Mouse (Mus musculus): ENCODE measurements around the gene Wdpcp. TPM values are rescaled to one million over a fixed set of nuclear protein-coding genes. Genes with fewer than 3 reads are reported as not detected.
"Not testable (repeated sequence)": the region's sequence is repeated elsewhere in the genome, so short reads cannot be mapped to it uniquely, and the experiment has no call there.

Wdpcp gene
- polyA plus RNA-seq (2017; shearing (Covaris generic)), result under 1 TPM; 0.16 to 0.28 TPM

DNA sequence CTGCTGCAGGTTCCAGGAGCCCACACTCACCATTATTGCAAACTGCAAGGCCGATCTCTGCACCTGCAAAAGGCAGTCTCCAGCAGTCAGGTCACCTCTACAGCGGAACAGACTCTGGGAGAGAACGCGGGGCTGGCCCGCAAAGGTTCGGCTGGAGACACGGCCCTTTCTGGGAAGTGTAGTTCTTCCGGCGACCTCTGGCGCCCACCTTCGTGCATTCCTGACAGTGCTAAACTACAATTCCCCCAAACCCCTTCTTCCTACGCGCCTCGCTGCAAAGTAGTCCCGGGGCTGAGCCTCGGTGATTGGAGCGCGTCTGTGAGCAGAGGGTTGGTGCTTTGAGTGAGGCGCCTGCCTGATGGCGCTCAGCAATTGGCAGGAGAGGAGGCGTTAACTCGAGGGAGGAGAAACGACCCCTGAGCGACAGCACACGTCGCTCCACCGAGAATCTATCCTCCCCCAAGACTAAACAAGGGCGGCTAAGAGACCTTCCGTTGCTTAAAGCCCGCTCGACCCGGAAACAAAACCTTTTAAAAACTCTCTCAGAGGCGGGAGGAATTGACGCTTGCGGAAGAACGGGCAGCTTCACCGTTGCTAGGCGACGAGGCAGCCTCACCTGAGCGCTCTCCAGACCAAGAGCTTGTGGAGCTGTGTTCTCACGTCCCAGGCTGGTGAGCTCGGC is at the start of gene Wdpcp, which contains the start of gene Mdh1:
Wdpcp (plus strand) TSS at position 536 of the 682 bp plus-strand sequence.
Mdh1 (minus strand) TSS at position 668 of the 682 bp plus-strand sequence.
- peak; percentile 90 for ATAC-seq

DNA sequence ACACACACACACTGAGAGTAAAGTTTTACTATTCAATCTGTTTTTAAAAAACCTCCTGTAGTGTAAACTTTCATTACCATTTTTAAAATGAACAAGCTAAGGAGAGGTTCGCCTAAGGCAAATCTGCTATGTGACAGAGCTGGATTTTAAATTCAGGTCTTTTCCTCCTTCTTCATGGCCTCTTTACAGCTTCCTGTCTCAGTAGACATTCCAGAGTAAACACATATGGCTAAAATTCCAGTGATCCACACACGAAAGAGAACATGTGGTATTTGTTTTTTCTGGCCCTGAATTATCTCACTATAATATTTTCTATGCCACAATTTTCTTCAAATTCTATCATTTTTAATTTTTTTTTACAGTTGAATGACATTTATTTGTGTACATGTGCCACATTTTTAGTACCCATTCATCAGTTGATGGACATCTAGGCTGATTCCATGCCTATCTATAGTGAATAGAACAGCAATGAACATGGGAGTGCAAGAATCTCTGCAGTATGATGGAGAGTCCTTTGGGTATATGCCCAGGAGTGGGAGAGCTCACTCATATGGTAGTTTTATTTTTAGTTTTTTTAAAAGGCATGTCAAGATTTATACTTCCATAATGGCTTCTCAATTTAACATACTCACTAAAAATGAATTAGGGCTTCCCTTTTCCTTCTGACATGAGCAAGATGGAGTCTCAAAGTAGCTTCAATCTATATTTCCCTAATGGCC is 43.2 kb upstream of the Wdpcp start:
- ATAC-seq, result no peak

DNA sequence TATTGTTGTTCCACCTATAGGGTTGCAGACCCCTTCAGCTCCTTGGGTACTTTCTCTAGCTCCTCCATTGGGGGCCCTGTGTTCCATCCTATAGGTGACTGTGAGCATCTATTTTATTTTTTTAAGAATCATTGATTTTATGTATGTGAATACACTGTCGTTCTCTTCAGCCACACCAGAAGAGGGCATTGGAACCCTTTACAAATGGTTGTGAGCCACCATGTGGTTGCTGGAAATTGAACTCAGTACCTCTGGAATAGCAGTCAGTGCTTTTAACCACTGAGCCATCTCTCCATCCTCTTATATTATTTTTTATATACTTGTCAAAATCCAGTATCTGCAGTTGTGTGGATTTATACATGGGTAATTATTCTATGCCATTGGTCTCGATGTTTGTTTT is 41.2 kb upstream of the Wdpcp start:
- not testable (repeated sequence) for ATAC-seq

DNA sequence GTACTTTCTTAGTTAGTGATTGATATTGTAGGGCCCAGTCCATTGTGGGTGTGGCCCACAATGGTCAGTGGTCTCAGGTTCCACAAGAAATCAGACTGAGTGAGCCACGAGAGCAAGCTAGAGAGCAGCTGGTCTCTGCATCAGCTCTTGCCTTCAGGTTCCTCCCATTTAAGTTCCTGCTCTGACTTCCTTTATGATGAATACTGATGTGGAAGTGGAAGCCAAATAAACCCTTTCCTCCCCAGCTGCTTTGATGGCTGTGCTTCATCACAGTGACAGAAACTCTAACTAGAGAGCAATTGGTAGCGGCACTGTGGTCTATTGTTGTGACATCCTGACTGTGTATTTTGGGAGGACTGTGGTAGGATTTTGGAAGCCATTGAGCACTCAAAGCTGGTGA is 32.0 kb upstream of the Wdpcp start:
- ATAC-seq, result no peak

DNA sequence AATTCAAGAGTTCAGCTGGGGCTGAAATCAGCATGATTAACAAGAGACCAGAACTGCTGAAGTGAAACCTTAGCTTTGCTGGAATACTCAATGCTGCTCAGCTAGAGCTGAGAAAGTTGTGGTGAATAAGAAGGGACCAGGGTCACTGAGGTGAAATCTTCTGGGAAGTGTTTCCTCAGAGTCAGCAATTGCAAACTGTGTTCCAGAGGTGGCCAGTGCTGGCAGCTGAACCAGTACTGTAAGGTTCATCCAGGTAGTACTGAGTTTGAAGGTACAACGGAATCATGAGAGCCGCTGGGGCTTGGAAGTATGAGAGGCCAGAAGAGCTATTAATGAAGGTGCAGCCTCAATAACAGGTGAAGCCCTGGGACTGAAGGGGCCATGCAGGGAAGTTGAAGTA is 31.4 kb upstream of the Wdpcp start:
- no peak for ATAC-seq

DNA sequence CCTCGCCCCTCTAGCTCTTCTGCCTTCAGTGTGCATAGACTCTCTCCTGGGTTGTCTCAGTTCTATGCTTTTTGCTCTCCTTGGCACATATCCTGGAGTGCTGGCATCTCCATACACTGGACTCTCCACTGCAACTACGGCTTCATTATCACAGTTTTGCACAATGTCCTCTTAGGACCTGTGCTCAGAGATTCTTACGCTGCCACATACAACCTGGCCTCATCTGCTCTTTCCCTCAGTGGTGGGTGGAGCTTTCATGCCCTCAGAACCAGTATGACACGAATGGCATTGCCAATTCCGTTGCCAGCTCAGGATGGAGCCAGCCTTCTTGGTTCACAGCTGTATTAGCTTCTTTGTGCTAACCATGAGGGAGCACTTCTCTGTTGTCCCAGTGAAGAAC is 29.3 kb upstream of the Wdpcp start:
- no peak for ATAC-seq

DNA sequence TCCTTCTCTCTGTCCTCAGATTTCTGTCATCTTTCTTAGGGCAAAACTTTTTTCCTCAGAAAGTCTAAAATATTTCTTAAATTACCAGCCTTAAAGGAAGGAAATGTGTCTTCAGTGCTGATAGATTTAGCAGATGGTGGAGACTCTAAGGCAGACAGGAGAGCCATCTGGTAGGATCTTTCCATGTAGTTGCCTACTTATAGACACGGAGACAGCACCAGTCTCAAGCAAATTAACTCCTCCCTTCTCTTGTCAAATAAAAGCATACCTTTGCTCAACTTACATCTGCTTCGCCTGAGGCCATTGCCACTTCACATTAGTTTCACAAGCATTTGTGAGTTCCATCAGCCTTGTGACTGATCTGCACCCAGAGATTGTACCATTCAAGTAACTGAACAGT is 27.0 kb upstream of the Wdpcp start:
- no peak for ATAC-seq

DNA sequence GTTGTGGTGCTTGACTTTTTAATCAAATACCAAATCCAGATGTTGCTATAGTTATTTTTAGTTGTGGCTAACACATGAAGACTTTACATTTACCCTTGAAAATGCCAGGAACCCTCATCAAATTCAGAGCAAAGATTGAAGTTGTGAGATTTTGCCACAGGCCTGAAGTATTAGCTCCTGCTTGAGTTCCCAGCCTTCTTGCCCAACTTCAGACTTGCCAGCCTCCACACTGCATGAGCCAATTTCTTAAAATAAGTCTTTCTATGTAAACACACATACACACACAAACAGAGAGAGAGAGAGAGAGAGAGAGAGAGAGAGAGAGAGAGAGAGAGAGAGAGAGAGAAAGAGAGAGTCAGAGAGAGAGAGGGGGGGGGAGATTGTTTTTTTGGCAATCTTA is 26.1 kb upstream of the Wdpcp start:
- no peak for ATAC-seq

DNA sequence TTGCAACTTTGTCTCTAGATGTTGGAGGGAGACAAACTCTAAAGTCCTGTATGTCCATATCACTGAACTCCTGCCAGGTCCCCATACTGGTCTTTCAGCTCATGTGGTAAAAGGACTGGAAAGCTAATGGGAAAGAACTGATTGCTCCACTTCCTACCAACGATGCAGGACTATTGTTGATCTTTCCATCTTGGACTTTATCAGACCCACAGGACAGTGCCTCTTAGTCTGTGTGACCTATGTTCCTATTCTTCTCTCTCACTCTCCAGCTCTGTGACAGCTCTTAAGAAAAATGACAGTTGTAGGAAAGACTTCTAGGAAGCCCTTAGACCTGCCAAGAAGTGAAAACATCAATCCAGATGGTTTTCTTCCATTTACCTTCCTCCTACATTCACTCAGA is 25.4 kb upstream of the Wdpcp start:
- no peak for ATAC-seq

DNA sequence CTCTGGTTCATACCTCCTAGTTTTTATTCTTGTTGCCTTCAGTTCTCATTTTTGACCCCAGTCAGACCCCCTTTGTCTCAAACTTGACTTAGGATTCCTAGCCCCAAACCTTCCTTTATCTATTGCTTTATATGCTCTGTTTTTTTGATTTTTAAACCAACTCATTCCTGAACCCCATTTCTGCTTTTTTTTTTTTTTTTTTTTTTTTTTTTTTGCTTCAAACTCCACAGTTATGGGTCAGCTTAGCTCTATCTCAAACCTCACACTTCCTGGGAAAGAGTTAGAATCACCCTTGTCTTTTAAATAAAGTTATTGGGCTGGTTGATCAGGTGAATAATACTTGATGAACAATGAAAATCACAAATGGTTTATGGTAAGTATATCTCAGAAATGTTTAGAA is 24.5 kb upstream of the Wdpcp start:
- no peak for ATAC-seq

DNA sequence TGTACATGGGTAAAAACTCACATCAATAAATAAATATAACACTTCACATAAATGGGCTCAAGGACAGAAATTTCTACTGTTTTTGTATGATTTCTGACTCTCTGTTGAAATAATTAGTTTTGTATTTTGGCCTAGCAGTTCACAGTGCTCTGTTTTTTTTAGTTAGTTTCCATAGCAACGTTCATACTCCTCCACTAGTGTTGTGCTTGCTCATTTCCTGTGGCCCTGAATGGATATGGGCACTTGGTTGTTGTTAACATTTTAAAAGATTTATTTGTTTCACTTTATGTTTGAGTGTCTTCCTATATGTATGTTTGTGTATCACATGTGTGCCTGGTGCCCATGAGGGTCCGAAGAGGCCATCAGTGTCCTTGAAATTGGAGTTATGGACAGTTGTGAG is 23.0 kb upstream of the Wdpcp start:
- ATAC-seq, result peak; percentile 75

DNA sequence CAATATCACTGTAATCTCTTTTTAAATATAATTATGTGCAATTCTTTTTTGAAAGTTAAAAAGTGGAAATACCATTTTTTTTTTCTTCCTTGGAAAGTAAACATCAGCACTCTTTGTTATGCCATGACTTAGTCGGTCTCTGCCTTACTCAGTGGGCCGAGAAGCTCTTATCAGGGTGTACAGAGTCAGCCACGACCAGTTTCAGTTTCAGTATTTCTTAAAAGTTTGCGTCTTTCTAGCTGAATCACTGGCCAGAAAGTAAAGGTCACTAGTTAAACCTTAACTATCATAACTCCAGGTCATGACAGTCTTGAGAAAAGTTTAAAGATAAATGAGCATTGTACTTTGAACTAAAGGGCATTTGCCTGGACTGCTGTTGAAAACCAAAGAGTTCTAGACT is 22.3 kb upstream of the Wdpcp start:
- ATAC-seq, result peak; percentile 51

DNA sequence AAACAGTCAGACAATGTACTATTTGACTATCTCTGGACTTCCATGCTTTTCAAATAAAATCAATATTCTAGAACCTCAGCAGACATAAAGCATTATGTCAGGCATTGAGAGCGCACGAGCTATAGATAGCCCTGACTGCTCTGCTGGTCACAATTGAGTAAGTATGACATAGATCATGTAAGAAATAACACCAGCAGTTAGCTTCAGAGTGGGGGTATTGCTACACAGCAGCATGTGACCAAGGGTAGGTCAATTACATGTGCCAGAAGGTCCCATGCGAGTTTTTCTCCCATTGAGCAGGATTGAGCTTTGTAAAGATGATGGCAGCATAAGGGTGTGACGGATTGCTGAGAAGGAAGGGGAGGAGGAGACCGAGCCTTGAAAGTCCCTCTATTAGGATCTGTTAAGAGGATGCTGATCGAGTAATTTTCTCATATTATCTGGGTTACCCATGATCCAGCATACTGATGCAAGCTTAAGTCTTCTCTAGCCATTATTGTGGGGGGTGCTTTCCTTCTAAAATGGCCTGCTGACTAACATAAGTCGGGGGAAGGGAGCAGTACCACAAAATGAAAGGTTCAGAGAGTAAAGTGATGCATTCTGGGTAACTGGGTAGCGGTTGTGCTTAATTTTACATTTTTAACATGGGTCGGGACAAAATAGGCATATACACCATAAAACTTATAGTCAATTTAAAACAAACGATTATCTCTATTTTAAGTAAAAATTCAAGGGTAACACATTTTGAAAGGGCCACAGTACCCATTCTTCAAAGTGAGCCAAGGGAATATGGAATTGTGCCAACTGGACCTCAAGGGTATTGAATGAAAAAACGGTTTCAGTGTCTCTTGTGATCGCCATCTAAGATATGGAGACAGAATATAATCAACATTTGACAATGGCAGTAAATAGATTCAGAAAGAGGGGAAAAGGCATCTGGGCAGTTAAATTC is 21.5 kb upstream of the Wdpcp start:
- no peak for ATAC-seq

DNA sequence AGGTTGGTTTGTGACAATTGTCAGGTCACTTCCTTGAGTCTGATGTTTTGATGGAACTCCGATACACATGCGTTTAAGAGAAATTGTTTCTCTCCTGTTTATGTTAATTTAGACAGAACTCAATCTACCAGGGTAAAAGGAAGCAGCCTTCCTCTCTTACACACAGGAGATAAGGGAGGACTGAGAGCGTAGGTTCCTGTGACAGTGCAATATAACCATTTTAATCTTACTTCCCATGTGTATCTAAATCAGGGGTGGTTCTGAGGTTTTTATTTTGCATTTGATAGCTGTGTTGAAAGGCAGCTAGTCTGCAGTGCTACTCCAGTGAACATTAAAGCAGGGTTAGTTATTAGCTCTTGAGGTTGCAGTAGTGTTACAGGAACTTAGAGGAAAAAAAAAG is 20.0 kb upstream of the Wdpcp start:
- ATAC-seq, result no peak

DNA sequence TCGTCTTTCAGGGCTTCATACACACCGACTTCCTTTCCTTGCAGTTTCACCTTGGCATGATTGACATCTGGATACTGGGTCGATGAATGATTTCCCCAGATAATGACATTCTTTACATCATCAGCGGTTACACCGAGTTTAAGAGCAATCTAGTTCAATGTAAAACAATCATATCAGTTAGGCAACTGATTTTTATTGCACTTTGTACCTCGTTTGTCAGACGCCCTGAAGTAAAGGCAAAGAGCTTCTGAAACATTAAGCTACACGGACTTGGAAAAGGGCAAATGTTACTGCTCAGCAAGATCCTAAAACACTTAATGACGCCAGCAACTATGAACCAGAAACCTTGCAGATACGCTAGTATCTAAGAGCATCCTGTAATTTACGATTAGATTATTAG is 12.3 kb upstream of the Wdpcp start:
- no peak for ATAC-seq

DNA sequence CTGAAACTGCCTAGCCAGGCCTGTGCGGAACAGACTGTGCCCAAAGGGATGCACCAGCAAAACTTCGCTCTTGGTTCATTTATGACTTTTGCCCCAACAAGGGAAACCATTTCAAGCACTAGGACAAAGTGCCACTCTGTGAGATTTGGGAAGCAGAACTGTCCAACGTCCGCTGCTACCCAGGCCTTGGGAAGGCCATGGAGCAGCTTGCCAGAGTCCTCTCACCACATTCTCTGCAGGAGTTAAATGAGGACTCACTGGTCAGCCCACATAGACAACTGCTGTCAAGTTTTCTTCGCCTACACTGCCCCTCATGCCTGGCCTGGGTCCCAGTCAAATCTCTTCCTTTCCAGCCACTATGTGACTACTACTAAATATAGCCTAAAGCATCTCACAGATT is 10.7 kb upstream of the Wdpcp start:
- ATAC-seq, result no peak

DNA sequence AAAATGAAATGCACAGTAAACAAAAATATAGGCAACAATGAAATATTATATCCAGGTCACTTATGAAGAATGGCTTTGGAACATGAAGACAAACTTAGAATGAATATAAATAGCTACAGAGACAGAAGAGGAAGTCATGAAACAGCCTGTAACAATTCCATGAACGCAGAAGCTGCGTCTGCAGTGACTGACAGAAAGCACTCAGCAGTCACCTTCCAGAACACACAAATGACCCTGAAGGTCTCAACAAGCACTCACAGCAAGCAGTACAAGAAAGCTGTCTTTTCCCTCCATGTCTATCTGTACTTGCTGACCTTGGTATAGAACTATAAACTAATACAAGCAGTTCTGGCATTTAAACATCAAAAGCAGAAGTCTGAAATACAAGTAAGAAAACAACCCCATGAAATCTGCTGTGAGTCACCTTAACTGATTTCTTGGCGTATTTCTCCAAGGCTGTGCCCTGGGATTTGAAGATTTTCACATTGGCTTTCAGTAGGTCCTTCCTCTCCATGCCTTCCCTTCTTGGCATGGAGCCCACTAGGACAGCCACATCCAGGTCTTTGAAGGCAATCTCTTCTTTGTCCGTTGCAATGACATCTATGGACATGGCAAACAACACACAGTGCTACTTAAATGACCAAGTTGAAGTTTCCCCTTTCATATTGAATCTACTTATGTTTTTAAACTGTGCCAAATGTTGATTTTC is 8.3 kb upstream of the Wdpcp start:
- ATAC-seq, result no peak

DNA sequence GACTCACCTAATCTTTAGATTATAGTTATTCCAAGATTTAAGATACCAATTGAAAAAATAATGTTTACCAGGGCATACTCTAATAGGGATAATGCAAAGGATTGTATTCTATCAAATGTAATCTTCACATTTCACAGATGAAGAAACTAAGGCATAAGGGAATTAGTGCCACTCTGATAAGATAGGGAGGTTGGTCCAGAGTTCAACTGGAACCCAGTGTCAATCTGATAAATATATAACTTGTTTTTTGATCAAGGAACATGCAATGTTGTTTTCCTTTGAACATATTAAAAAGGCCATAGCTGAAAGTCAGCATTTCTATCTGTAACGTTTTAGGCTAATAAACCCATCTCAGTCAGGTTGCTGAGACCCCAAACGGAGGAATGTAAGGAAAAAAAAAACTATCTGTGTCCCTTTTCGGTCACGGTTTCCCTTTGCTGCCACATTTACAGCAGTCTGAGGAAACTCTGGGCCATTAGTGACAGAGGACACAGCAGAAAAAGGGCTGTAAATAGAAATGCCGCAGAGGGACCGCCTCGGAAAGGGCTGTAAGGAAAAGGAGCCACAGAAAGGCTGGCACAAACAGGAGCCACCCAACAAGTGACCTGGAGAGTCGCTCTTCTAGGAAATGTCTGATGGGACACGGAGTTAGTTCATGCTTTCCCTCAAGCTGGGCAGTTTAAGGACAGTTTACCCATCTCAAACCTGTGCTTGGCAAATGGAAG is 7.2 kb upstream of the Wdpcp start:
- no peak for ATAC-seq

DNA sequence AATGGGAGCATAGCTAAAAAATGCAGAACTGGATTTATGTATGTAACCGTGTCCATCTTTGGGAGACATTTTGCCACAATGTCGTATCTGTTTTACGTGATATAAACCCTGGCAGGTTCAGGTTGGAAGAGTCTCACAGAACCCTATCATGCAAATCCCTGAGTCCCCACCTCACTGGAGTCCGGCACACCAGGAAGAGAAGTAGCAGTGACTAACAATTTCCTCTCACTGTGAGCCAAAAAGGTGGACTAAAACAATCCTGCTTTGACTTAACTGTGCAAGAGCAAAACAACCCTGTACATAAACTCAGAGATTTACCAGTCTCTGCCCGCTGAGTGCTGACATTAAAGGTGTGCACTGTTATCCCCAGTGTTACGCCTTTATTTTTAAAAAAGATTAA is 5.1 kb upstream of the Wdpcp start:
- ATAC-seq, result no peak

DNA sequence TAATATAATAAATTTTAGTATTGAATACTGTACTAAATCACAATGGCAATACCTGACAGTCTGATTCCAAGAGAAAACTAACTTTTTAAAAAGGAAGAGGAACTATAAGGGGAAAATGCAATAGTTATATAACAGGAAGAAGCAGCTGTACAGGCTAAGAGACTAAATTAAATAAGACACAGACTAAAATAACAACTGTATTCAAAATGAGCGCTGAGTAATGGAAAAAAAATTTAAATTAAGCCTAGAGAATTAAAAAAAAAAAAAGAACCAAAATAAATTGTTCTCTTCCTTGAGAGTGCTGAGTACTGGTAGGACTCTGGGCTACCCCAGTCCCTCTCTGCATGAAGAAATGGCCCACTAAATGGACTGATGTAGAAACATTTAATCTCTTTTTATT is 4.3 kb upstream of the Wdpcp start:
- ATAC-seq, result no peak

DNA sequence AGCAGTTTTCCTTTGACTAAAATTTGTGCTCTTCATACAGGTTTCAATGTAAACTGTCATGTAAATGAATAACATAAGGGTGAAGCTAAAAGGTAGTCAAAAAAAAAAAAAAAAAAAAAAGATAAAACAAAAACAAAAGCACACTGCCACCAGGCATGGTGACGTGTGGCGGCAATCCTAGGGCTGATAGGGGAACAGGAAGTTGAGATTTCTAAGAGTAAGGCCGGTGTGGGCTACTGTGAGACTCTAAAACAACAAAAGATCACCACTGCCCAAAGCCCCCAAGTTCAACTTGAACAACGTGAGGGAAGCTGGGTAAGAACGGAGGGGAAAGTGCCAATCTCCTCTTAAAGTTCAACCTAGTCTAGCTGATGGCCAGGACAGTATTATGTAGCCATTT is 3.0 kb upstream of the Wdpcp start:
- peak; percentile 8 for ATAC-seq
